Mouse (Mus musculus): ENCODE measurements around the gene Gdf15. TPM values are rescaled to one million over a fixed set of nuclear protein-coding genes. Genes with fewer than 3 reads are reported as not detected.

Gdf15 gene
- polyA plus RNA-seq, 1 experiment, result 6.0 TPM

DNA sequence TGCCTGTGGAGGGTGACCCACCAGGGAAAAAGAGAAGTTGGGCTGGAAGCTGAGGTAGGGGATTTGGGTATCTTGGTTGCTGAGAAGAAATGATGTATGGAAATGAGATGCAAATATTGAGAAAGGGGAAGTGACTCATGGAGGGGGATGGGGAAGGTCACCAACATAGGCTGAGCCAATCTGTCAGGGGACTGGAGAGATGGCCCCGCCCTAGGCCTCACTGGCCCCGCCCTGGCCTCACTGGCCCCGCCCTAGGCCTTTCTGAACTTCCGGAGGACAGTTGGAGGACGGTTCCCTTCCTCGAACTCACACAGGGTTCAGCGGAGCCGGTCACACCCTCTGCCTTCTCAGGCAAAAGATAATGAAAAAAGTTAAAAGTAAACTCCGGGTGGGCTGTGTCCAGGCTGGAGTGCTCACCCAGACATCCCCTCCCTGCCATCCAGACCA is 13.3 kb downstream of the Gdf15 start:
- Histone ChIP-seq H3K4me1 (ENCODE audit: control insufficient read depth, insufficient read depth, insufficient read length) (peaks cover 29% of the 10 kb centered on the region; the same call in 1 of the 2 replicates), H3K27me3 (ENCODE audit: control insufficient read depth, insufficient read depth, low read length) (no peaks in the 10 kb centered on the region), H3K36me3 (ENCODE audit: control insufficient read depth, insufficient read depth, low read length) (no peaks in the 10 kb centered on the region), H3K4me3 (ENCODE audit: extremely low read depth, insufficient read depth, insufficient read length) (peak overlapping the region; percentile 26; the same call in 1 of the 2 replicates), H3K27ac (ENCODE audit: insufficient read depth, low read length) (peak overlapping the region; percentile 84)
- TF ChIP-seq CTCF (IDR thresholded peaks at IDR 0.05; ENCODE audit: extremely low read depth, insufficient read depth, insufficient read length, insufficient replicate concordance), result no peak
- 0 out of 2 replicates have a peak, but pooled peaks have one; percentile 11 for TF ChIP-seq POLR2A (IDR thresholded peaks at IDR 0.05; ENCODE audit: low read depth, low read length)
- DNase-seq (ENCODE audit: low read depth in 1 of 2, low spot score in 2 of 2), result peak; percentile 88 to 90
- 7% methylated on average over 9 of the region's 9 CpGs for WGBS

DNA sequence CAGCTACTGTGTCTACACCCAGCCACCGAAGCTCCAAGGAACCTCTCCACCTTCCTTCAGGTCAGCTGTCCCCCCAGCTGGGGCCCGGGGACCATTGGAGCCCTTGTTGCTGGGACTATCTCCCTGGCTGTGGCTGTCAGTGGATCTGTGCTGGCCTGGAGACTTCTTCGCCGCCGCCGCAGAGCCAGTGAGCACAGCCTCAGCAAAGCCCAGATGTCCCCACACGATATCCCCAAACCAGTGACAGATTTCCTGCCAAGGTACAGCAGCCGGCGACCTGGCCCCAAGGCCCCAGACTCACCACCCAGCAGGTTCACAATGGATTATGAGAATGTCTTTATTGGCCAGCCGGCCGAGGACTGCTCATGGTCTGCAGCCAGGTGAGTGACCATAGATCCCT is 14.3 kb downstream of the Gdf15 start:
- Histone ChIP-seq H3K4me1 (ENCODE audit: control insufficient read depth, insufficient read depth, insufficient read length) (peaks cover 29% of the 10 kb centered on the region; the same call in 1 of the 2 replicates), H3K4me3 (ENCODE audit: extremely low read depth, insufficient read depth, insufficient read length) (peak overlapping the region; percentile 59), H3K27me3 (ENCODE audit: control insufficient read depth, insufficient read depth, low read length) (no peaks in the 10 kb centered on the region), H3K27ac (ENCODE audit: insufficient read depth, low read length) (peak overlapping the region; percentile 84), H3K36me3 (ENCODE audit: control insufficient read depth, insufficient read depth, low read length) (no peaks in the 10 kb centered on the region)
- WGBS, result 36% methylated on average over 11 of the region's 11 CpGs
- TF ChIP-seq CTCF (IDR thresholded peaks at IDR 0.05; ENCODE audit: extremely low read depth, insufficient read depth, insufficient read length, insufficient replicate concordance) (no peak), POLR2A (IDR thresholded peaks at IDR 0.05; ENCODE audit: low read depth, low read length) (no peak)
- no peak for DNase-seq (ENCODE audit: low read depth in 1 of 2, low spot score in 2 of 2)

DNA sequence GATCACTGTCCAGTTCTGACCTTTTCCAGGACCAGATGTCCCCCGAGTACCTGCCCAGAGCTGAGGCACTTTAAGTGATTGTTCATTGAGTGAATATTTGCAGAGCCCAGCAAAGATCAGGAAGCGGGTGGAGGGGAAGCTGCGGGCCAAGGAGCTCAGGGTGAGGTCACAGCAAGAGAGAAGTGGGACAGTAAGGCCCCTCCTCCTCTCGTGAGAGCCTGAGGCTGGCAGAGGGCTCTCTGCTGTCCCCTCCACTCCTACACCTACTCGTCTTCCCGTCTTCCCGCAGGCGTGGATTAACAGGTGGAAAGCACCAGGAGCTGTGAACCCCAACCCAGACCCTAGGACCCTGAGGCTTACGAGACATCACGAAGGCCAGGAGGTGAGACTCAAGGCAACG is 15.6 kb downstream of the Gdf15 start:
- Histone ChIP-seq H3K4me3 (ENCODE audit: extremely low read depth, insufficient read depth, insufficient read length) (peak overlapping the region; percentile 59), H3K27me3 (ENCODE audit: control insufficient read depth, insufficient read depth, low read length) (no peaks in the 10 kb centered on the region), H3K27ac (ENCODE audit: insufficient read depth, low read length) (peak overlapping the region; percentile 84), H3K36me3 (ENCODE audit: control insufficient read depth, insufficient read depth, low read length) (no peaks in the 10 kb centered on the region), H3K4me1 (ENCODE audit: control insufficient read depth, insufficient read depth, insufficient read length) (peaks cover 29% of the 10 kb centered on the region; the same call in 1 of the 2 replicates)
- TF ChIP-seq CTCF (IDR thresholded peaks at IDR 0.05; ENCODE audit: extremely low read depth, insufficient read depth, insufficient read length, insufficient replicate concordance) (no peak), POLR2A (IDR thresholded peaks at IDR 0.05; ENCODE audit: low read depth, low read length) (no peak)
- DNase-seq (ENCODE audit: low read depth in 1 of 2, low spot score in 2 of 2), result no peak
- 32% methylated on average over 11 of the region's 11 CpGs for WGBS

DNA sequence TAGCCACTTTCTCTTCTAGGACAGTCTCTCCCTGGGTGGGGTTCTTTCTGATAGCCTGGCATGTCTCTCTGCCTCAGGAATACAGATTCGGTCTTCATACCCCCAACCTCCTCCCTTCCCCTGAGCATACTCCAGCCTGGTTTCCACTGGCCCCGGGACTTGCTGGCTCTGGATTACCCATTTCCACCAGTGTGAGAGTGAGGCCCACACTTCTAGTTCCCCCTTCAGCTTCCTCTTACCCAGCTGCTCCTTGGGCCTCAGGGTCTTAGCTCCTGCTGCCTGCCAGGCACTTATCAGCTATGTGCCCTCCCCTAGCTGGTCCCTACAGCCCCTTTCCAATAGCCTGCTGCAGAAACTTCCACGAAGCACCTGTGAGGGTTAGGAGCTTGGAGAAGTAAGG is 16.4 kb downstream of the Gdf15 start, which contains the start of gene Lrrc25:
Lrrc25 (plus strand) TSS at position 262 of the 400 bp plus-strand sequence.
- DNase-seq (ENCODE audit: low read depth in 1 of 2, low spot score in 2 of 2), result no peak
- no peak for TF ChIP-seq POLR2A (IDR thresholded peaks at IDR 0.05; ENCODE audit: low read depth, low read length)
- no peak for TF ChIP-seq CTCF (IDR thresholded peaks at IDR 0.05; ENCODE audit: extremely low read depth, insufficient read depth, insufficient read length, insufficient replicate concordance)
- peak within 1 kb of the TSS; percentile 59 for H3K4me3 ChIP-seq (ENCODE audit: extremely low read depth, insufficient read depth, insufficient read length)
- no peaks in the 10 kb centered on the region for H3K27me3 ChIP-seq (ENCODE audit: control insufficient read depth, insufficient read depth, low read length)
- 18% methylated on average over 3 of the region's 3 CpGs for WGBS
- peak within 1 kb of the TSS; percentile 84 for H3K27ac ChIP-seq (ENCODE audit: insufficient read depth, low read length)
- no peaks in the 10 kb centered on the region for H3K36me3 ChIP-seq (ENCODE audit: control insufficient read depth, insufficient read depth, low read length)
- H3K4me1 ChIP-seq (ENCODE audit: control insufficient read depth, insufficient read depth, insufficient read length), result peaks cover 29% of the 10 kb centered on the region; the same call in 1 of the 2 replicates

DNA sequence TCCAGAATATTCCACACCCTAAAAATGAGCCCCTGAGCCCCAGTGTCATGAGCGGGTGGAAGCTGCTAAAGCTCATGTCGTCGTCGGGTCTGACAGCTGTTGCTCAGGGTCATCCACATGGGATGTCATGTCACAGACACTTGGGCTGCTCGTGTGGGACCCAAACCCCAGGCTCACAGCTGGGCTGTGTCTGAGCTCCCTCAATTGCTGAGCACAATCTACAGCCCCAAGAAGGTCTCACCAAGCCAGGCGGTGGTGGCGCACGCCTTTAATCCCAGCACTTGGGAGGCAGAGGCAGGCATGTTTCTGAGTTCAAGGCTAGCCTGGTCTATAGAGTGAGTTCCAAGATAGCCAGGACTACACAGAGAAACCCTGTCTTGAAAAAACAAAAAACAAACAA is 17.0 kb downstream of the Gdf15 start:
- DNase-seq (ENCODE audit: low read depth in 1 of 2, low spot score in 2 of 2), result no peak
- WGBS, result 89% methylated on average over 8 of the region's 8 CpGs
- TF ChIP-seq CTCF (IDR thresholded peaks at IDR 0.05; ENCODE audit: extremely low read depth, insufficient read depth, insufficient read length, insufficient replicate concordance) (no peak), POLR2A (IDR thresholded peaks at IDR 0.05; ENCODE audit: low read depth, low read length) (no peak)
- no peak overlapping the region for H3K4me3 ChIP-seq (ENCODE audit: extremely low read depth, insufficient read depth, insufficient read length)
- H3K36me3 ChIP-seq (ENCODE audit: control insufficient read depth, insufficient read depth, low read length), result no peaks in the 10 kb centered on the region
- 0 out of 2 replicates have a peak overlapping the region, but pooled peaks have one; percentile 5 for H3K27ac ChIP-seq (ENCODE audit: insufficient read depth, low read length)
- H3K4me1 ChIP-seq (ENCODE audit: control insufficient read depth, insufficient read depth, insufficient read length), result peaks cover 33% of the 10 kb centered on the region; the same call in 1 of the 2 replicates
- no peaks in the 10 kb centered on the region for H3K27me3 ChIP-seq (ENCODE audit: control insufficient read depth, insufficient read depth, low read length)

DNA sequence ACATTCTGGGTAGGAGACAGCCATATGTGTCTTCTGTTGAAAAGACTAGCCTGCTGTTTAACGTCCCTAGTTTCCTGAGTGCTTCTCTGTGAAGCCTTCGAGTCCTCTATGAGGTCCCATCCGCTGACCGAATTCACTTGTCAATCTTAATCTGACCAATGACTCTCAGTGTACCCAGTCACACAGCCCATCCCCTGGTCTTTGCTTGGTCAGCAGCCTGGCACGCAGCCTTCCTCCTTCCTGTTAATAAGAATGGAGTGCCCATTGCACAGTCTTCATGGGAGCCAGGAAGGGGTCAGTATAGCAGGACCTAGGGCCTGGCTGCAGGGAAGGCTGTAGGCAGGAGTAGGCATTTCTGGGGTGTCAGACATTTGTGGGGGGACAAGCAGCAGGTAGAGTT is 17.8 kb downstream of the Gdf15 start:
- TF ChIP-seq CTCF (IDR thresholded peaks at IDR 0.05; ENCODE audit: extremely low read depth, insufficient read depth, insufficient read length, insufficient replicate concordance) (no peak), POLR2A (IDR thresholded peaks at IDR 0.05; ENCODE audit: low read depth, low read length) (no peak)
- H3K27ac ChIP-seq (ENCODE audit: insufficient read depth, low read length), result peak overlapping the region; percentile 31; the same call in 1 of the 2 replicates

DNA sequence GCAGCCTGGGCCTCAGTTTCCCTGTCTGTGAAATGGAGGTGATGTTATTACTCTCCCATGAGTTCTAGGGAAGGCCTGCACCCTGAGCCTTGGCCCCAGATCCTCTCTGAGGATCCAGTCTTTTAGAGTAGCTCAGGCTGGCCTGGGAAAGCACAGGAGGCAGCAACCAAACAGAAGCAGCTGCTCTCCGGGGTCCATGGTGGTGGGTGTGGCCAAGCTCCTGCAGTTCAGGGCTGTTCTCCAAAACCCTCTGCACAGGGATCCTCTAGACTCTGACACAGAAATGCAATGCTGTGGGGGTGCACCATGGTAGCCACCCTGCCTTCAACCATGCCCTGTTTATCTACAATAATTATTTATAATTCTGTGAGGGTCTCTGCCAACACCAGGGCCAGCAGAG is 18.5 kb downstream of the Gdf15 start:
- Histone ChIP-seq H3K27ac (ENCODE audit: insufficient read depth, low read length) (no peak overlapping the region), H3K4me1 (ENCODE audit: control insufficient read depth, insufficient read depth, insufficient read length) (peaks cover 32% of the 10 kb centered on the region), H3K27me3 (ENCODE audit: control insufficient read depth, insufficient read depth, low read length) (no peaks in the 10 kb centered on the region), H3K4me3 (ENCODE audit: extremely low read depth, insufficient read depth, insufficient read length) (no peak overlapping the region), H3K36me3 (ENCODE audit: control insufficient read depth, insufficient read depth, low read length) (no peaks in the 10 kb centered on the region)
- no peak for DNase-seq (ENCODE audit: low read depth in 1 of 2, low spot score in 2 of 2)
- WGBS, result 44% methylated on average over 1 of the region's 1 CpGs
- TF ChIP-seq CTCF (IDR thresholded peaks at IDR 0.05; ENCODE audit: extremely low read depth, insufficient read depth, insufficient read length, insufficient replicate concordance) (no peak), POLR2A (IDR thresholded peaks at IDR 0.05; ENCODE audit: low read depth, low read length) (no peak)

More for the DNA sequence above, 17.8 kb downstream of the Gdf15 start:
- Histone ChIP-seq H3K4me3 (ENCODE audit: extremely low read depth, insufficient read depth, insufficient read length) (no peak overlapping the region), H3K36me3 (ENCODE audit: control insufficient read depth, insufficient read depth, low read length) (no peaks in the 10 kb centered on the region), H3K27me3 (ENCODE audit: control insufficient read depth, insufficient read depth, low read length) (no peaks in the 10 kb centered on the region), H3K4me1 (ENCODE audit: control insufficient read depth, insufficient read depth, insufficient read length) (peaks cover 31% of the 10 kb centered on the region)
- no peak for DNase-seq (ENCODE audit: low read depth in 1 of 2, low spot score in 2 of 2)
- WGBS, result 51% methylated on average over 5 of the region's 5 CpGs

Measured in spleen, adult 2 months (tissue).